Mouse (Mus musculus) Patski (cell line): ENCODE results near the gene Plekhm1. TPM values are rescaled to one million over a fixed set of nuclear protein-coding genes. Genes with fewer than 3 reads are reported as not detected.
A peak's percentile ranks its signal among the peaks of the same experiment; 100 is the strongest.
"Not testable (repeated sequence)": the region's sequence is repeated elsewhere in the genome, so short reads cannot be mapped to it uniquely, and the experiment has no call there.

Source experiments
- ATAC-seq: fragments of 100-300 bp; one replicate; pipeline ENCODE4 v1.8.0; 2021
- CTCF ChIA-PET: fragments of 350-600 bp; sonication (Branson Sonifier 250); formaldehyde crosslinking; loops from one replicate; lab custom pipeline; 2022; ENCODE audit warnings: inconsistent platforms; lab: Charles Lee
- POLR2A ChIA-PET: fragments of 350-600 bp; sonication (Branson Sonifier 250); formaldehyde crosslinking; loops from one replicate; lab custom pipeline; 2022; ENCODE audit warnings: antibody characterized with exemption, inconsistent platforms; lab: Charles Lee
- DNase-seq: peaks from one replicate; pipeline ENCODE4 v3.0.0-alpha.2; 2011; ENCODE audit warnings: low read depth, low spot score
- H3K27me3 ChIP-seq: fragments of 371-371 bp; one replicate; pipeline ENCODE4 v1.5.1; 2021
- CTCF ChIP-seq: fragments of 100-300 bp; IDR thresholded peaks from one replicate; pipeline ENCODE4 v1.5.1; 2021
- in situ Hi-C: fragments of 300-500 bp; cut with MboI; formaldehyde crosslinking; loops from 3 replicates; pipeline ENCODE4 v1.11.1; 2018; ENCODE audit warnings: low pct_unique_long_range_greater_than_20kb, mixed read lengths
- polyA plus RNA-seq: library from polyadenylated mRNA; unstranded; gene quantifications from one replicate; pipeline ENCODE4 v1.2.3, GENCODE M21; 2021

Gene Plekhm1
- polyA plus RNA-seq, 1 experiment from 2014 or later: 33.5 TPM

- in situ Hi-C loops: loop anchor here (10.0 kb wide), 1 partner anchor 224 kb away; no protein-coding TSS in a partner anchor
- DNase-seq (no peak), ATAC-seq (no peak)
- ChIA-PET POLR2A (interaction anchor here (1.2 kb wide), 1 partner anchor 28 kb away, joined by 4 read pairs; no protein-coding TSS in a partner anchor), CTCF (interaction anchor here (1.1 to 5.0 kb wide), 5 partner anchors 24 to 162 kb away, joined by 3 to 30 read pairs (median 7); no protein-coding TSS in a partner anchor)
- no peaks in the 10 kb centered on the region for H3K27me3 ChIP-seq
- TF ChIP-seq CTCF: no peak
Observed at GRCm38 (mm10) chr11:103330651-103331319, 81.7 kb downstream of the Plekhm1 start.

GRCm38 (mm10) chr11:103326950-103327349 is 85.5 kb downstream of the Plekhm1 start:
- CTCF ChIA-PET: interaction anchor here (0.7 to 5.0 kb wide), 5 partner anchors 94 to 225 kb away, joined by 3 to 25 read pairs (median 6); partner anchors contain the start of genes Acbd4, Fmnl1 and Plcd3
- in situ Hi-C loops: loop anchor here (5.0 kb wide), 1 partner anchor 165 kb away; no protein-coding TSS in a partner anchor
- ATAC-seq: no peak
- TF ChIP-seq CTCF: peak; percentile 92
- POLR2A ChIA-PET: no interaction called here
- no peak for DNase-seq
- no peaks in the 10 kb centered on the region for H3K27me3 ChIP-seq

GRCm38 (mm10) chr11:103325172-103325571 is 87.3 kb downstream of the Plekhm1 start:
- ChIA-PET POLR2A (interaction anchor here (1.1 kb wide), 1 partner anchor 154 kb away, joined by 4 read pairs; the partner anchor contains the start of gene Fmnl1), CTCF (interaction anchor here (0.7 to 3.5 kb wide), 22 partner anchors 9 to 223 kb away, joined by 3 to 25 read pairs (median 4); partner anchors contain the start of genes Acbd4, Fmnl1 and Plcd3)
- in situ Hi-C loops: loop anchor here (5.0 kb wide), 1 partner anchor 163 kb away; no protein-coding TSS in a partner anchor
- no peak for DNase-seq
- no peak for ATAC-seq
- peak; percentile 91 for TF ChIP-seq CTCF
- H3K27me3 ChIP-seq: no peaks in the 10 kb centered on the region

- in situ Hi-C loops: loop anchor here (5.0 kb wide), 1 partner anchor 162 kb away; no protein-coding TSS in a partner anchor
- POLR2A ChIA-PET: interaction anchor here (1.1 kb wide), 1 partner anchor 154 kb away, joined by 4 read pairs; the partner anchor contains the start of gene Fmnl1
Observed at GRCm38 (mm10) chr11:103324723-103325122, 87.8 kb downstream of the Plekhm1 start.

GRCm38 (mm10) chr11:103322832-103323231 is 89.7 kb downstream of the Plekhm1 start:
- DNase-seq, in situ Hi-C loops, ATAC-seq, H3K27me3 ChIP-seq: not testable (repeated sequence)
- ChIA-PET CTCF (interaction anchor here (1.0 to 1.6 kb wide), 4 partner anchors 17 to 220 kb away, joined by 3 to 4 read pairs (median 3); no protein-coding TSS in a partner anchor), POLR2A (interaction anchor here (1.1 kb wide), 1 partner anchor 76 kb away, joined by 3 read pairs; no protein-coding TSS in a partner anchor)

More at GRCm38 (mm10) chr11:103324723-103325122, 87.8 kb downstream of the Plekhm1 start:
- no peak for TF ChIP-seq CTCF
- no peak for ATAC-seq
- CTCF ChIA-PET: interaction anchor here (0.7 to 3.5 kb wide), 21 partner anchors 9 to 223 kb away, joined by 3 to 25 read pairs (median 4); partner anchors contain the start of genes Acbd4 and Plcd3
- no peak for DNase-seq
- no peaks in the 10 kb centered on the region for H3K27me3 ChIP-seq

GRCm38 (mm10) chr11:103320646-103321045 is 91.8 kb downstream of the Plekhm1 start:
- no peaks in the 10 kb centered on the region for H3K27me3 ChIP-seq
- CTCF ChIA-PET: interaction anchor here (1.1 kb wide), 1 partner anchor 136 kb away, joined by 3 read pairs; no protein-coding TSS in a partner anchor
- in situ Hi-C loops: no loop called here
- no peak for TF ChIP-seq CTCF
- ATAC-seq (no peak), DNase-seq (no peak)
- POLR2A ChIA-PET: interaction anchor here (1.0 kb wide), 1 partner anchor 57 kb away, joined by 3 read pairs; no protein-coding TSS in a partner anchor

GRCm38 (mm10) chr11:103320196-103320595 is 92.3 kb downstream of the Plekhm1 start:
- ChIA-PET POLR2A (interaction anchor here (1.0 kb wide), 1 partner anchor 56 kb away, joined by 3 read pairs; no protein-coding TSS in a partner anchor), CTCF (interaction anchor here (0.7 to 1.1 kb wide), 2 partner anchors 71 to 136 kb away, joined by 3 read pairs; no protein-coding TSS in a partner anchor)
- ATAC-seq (no peak), DNase-seq (no peak)
- H3K27me3 ChIP-seq: no peaks in the 10 kb centered on the region
- in situ Hi-C loops: no loop called here
- no peak for TF ChIP-seq CTCF

- no peak for TF ChIP-seq CTCF
- no peak for ATAC-seq
- POLR2A ChIA-PET: no interaction called here
Observed at GRCm38 (mm10) chr11:103318042-103318441, 94.4 kb downstream of the Plekhm1 start.

GRCm38 (mm10) chr11:103315379-103315778 is 97.1 kb downstream of the Plekhm1 start:
- ATAC-seq (no peak), DNase-seq (no peak)
- in situ Hi-C loops: loop anchor here (5.0 to 10.0 kb wide), 2 partner anchors 83 to 211 kb away; partner anchors contain the start of genes Acbd4 and Plcd3
- ChIA-PET POLR2A (interaction anchor here (0.7 kb wide), 1 partner anchor 144 kb away, joined by 3 read pairs; no protein-coding TSS in a partner anchor), CTCF (interaction anchor here (1.3 to 1.4 kb wide), 2 partner anchors 10 to 42 kb away, joined by 3 to 4 read pairs; no protein-coding TSS in a partner anchor)
- no peaks in the 10 kb centered on the region for H3K27me3 ChIP-seq
- TF ChIP-seq CTCF: no peak

More at GRCm38 (mm10) chr11:103318042-103318441, 94.4 kb downstream of the Plekhm1 start:
- no peak for DNase-seq
- in situ Hi-C loops: loop anchor here (5.0 to 10.0 kb wide), 2 partner anchors 86 to 213 kb away; partner anchors contain the start of genes Acbd4 and Plcd3
- CTCF ChIA-PET: no interaction called here
- no peaks in the 10 kb centered on the region for H3K27me3 ChIP-seq
